Comparison of ENCODE assay signal across 8 mouse cellular contexts in the genomic region with DNA sequence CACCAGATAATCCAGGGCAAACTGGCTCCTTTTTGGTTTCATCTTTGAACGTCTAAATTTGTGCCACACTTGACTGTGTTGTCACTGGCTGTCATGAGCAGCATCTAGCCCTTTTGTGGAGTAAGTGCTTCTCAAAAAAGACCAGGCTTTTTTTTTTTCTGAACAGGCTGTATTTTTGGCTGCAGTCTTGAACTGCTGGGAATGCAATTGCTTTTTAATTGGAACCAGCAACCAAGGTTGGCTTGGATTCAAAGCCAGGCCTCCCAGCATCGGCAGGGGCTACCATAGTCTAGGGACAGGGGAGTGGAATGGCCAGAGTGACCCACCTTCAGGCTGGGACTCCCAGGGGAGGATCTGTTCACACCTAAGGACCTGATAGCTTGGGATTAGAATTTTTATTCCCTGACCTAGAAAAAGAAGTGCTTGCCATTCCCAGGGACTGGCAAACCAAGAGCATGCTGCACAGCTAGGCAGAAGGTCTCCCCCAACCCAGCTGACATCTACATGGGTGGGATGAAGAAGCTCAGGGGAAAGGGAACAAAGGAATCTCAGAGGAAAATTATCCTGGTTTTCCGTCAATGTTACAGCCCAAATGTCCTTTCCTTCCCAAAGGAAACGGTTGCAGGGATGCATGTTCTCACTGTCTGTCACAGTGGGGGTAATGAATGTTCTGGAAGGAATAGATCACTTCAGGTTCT.
DNase-seq lines count a peak whose midpoint lies in the region; ATAC-seq and TF ChIP-seq lines count a peak whose summit lies in the region.

No protein-coding gene starts in this region.

- no peak overlapping the region for H3K4me3 ChIP-seq in left cerebral cortex, adult 2 months
- H3K4me3 ChIP-seq in midbrain, embryonic 12.5 days: no peak overlapping the region

- H3K9me3 ChIP-seq in midbrain, embryonic 12.5 days: no peaks in the 10 kb centered on the region

- H3K4me1 ChIP-seq in midbrain, embryonic 12.5 days: peaks cover 21% of the 10 kb centered on the region

- DNase-seq in left cerebral cortex, adult 2 months (ENCODE audit: extremely low spot score in 1 of 2, low spot score in 2 of 2): no peak
- no peak for DNase-seq in left cerebral cortex, adult 8-10 months (ENCODE audit: low spot score in 2 of 2)
- DNase-seq in embryo, embryonic 10 days (ENCODE audit: low spot score): peak; percentile 48
- DNase-seq in gastrocnemius, adult 8-10 months (ENCODE audit: low spot score in 2 of 2): peak; percentile 13 to 17
- peak; percentile 33 to 56 for DNase-seq in layer of hippocampus, adult 8-10 months (ENCODE audit: low spot score in 2 of 2)
- no peak for DNase-seq in spleen, adult 18-20 months

- ATAC-seq in midbrain, embryonic 12.5 days (ENCODE audit: low FRiP score, low read depth): no peak
- no peak for ATAC-seq in CD4-positive, CD25-positive, alpha-beta regulatory T cell, adult 4 months

- no peak overlapping the region for H3K9ac ChIP-seq in midbrain, embryonic 12.5 days (replicated peaks)

- peak overlapping the region; percentile 79 for H3K27ac ChIP-seq in left cerebral cortex, adult 2 months
- 0 out of 2 replicates have a peak overlapping the region, but pooled peaks have one; percentile 22 for H3K27ac ChIP-seq in midbrain, embryonic 12.5 days (replicated peaks)

- no peak overlapping the region for H3K4me2 ChIP-seq in midbrain, embryonic 12.5 days (replicated peaks)

- intact Hi-C loops in left cerebral cortex, adult 2 months (cut with DNase I): loop anchor here (5.0 kb wide), 1 partner anchor 68 kb away; no protein-coding TSS in a partner anchor

- TF ChIP-seq CTCF in left cerebral cortex, adult 2 months (IDR thresholded peaks at IDR 0.05): no peak

- no peaks in the 10 kb centered on the region; the same call in none of the 2 replicates for H3K27me3 ChIP-seq in midbrain, embryonic 12.5 days

- WGBS in midbrain, embryonic 12.5 days: 26% methylated on average over 4 of the region's 4 CpGs

- H3K36me3 ChIP-seq in midbrain, embryonic 12.5 days: no peaks in the 10 kb centered on the region

Comparison
In these comparisons a context has a peak if more than half of its experiments do, and no peak if none do; other contexts are left out.
1. DNase-seq: peak in embryo, embryonic 10 days (single experiment), gastrocnemius, adult 8-10 months (2 of 2) and layer of hippocampus, adult 8-10 months (2 of 2); none in left cerebral cortex, adult 2 months (0 of 2), left cerebral cortex, adult 8-10 months (0 of 2) and spleen, adult 18-20 months (0 of 2).